Mouse (Mus musculus) midbrain, embryonic 13.5 days (tissue): Measurements from ENCODE around the gene Srp9. TPM values are rescaled to one million over a fixed set of nuclear protein-coding genes. Genes with fewer than 3 reads are reported as not detected.

Experiments used
- ATAC-seq: fragments of 200-750 bp; cut with Nextera tagmentation; 2 replicates; pipeline ENCODE4 v1.8.0; 2017; ENCODE audit warnings: mild to moderate bottlenecking, moderate TSS enrichment, moderate library complexity
- H3K27ac ChIP-seq: fragments of 300-500 bp; sonication (generic); 2 replicates; pipeline ENCODE4 v1.5.1; 2015; ENCODE audit warnings: inconsistent platforms, mild to moderate bottlenecking, moderate library complexity
- H3K27me3 ChIP-seq: fragments of 300-500 bp; sonication (generic); 2 replicates; pipeline ENCODE4 v1.6.1; 2015; ENCODE audit warnings: mild to moderate bottlenecking, inconsistent platforms
- H3K36me3 ChIP-seq: fragments of 300-500 bp; sonication (generic); 2 replicates; pipeline ENCODE4 v1.6.1; 2015; ENCODE audit warnings: mild to moderate bottlenecking, inconsistent platforms
- H3K4me1 ChIP-seq: fragments of 300-500 bp; sonication (generic); replicated peaks from 2 replicates; pipeline ENCODE4 v1.6.1; 2015; ENCODE audit warnings: inconsistent platforms
- H3K4me2 ChIP-seq: fragments of 300-500 bp; sonication (generic); replicated peaks from 2 replicates; pipeline ENCODE4 v1.6.1; 2015; ENCODE audit warnings: moderate library complexity, mild to moderate bottlenecking, inconsistent platforms
- H3K4me3 ChIP-seq: fragments of 300-500 bp; sonication (generic); replicated peaks from 2 replicates; pipeline ENCODE4 v1.5.1; 2015; ENCODE audit warnings: mild to moderate bottlenecking, inconsistent platforms
- H3K9ac ChIP-seq: fragments of 300-500 bp; sonication (generic); replicated peaks from 2 replicates; pipeline ENCODE4 v1.6.1; 2015; ENCODE audit warnings: mild to moderate bottlenecking, inconsistent platforms
- H3K9me3 ChIP-seq: fragments of 300-500 bp; sonication (generic); 2 replicates; pipeline ENCODE4 v1.6.1; 2016; ENCODE audit warnings: mild to moderate bottlenecking, inconsistent platforms
- WGBS: fragments of 180-500 bp; shearing (Covaris S2); methylation state at CpG from one replicate; pipeline ENCODE4 v1.1.7; 2015; 5-methylcytosine and 5-hydroxymethylcytosine counted together
- polyA plus RNA-seq: library from polyadenylated mRNA; unstranded; fragments of >200 nt; fragmentation: Nextera tagmentation; extraction: Ambion mirVana; gene quantifications from 2 replicates; pipeline ENCODE4 v1.2.1, GENCODE M21; 2015

Gene Srp9
- polyA plus RNA-seq, 1 experiment from 2014 or later: 135 TPM

DNA sequence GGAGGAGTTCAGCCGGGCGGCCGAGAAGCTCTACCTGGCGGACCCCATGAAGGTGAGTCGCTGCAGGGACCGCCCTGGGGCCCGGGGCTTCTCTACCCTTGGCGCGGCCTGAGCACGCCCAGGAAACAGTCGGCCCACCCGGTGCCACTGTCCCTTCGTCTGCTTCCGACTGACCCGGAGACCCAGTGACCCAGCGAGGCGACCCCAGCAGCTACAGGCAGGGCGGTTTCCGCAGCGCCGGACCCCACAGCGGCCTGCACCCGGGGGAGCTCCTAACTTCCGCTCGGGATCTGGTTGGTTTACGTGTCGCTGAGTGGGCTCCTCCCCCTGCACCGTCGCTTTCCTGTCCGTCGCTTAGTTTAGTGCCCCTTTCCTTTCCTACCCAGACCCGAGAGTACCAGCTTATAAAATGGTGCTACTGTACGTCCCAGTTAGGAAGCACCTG lies 409 bp downstream of the Srp9 start:
- Histone ChIP-seq H3K4me1 (peaks cover 28% of the 10 kb centered on the region), H3K9ac (peak overlapping the region; percentile 86), H3K27me3 (no peaks in the 10 kb centered on the region), H3K4me2 (peak overlapping the region; percentile 67), H3K36me3 (peaks cover 19% of the 10 kb centered on the region), H3K9me3 (no peaks in the 10 kb centered on the region), H3K27ac (peak overlapping the region; percentile 83), H3K4me3 (peak overlapping the region; percentile 91)
- WGBS: 0% methylated on average over 33 of the region's 33 CpGs
- peak; percentile 96 for ATAC-seq

DNA sequence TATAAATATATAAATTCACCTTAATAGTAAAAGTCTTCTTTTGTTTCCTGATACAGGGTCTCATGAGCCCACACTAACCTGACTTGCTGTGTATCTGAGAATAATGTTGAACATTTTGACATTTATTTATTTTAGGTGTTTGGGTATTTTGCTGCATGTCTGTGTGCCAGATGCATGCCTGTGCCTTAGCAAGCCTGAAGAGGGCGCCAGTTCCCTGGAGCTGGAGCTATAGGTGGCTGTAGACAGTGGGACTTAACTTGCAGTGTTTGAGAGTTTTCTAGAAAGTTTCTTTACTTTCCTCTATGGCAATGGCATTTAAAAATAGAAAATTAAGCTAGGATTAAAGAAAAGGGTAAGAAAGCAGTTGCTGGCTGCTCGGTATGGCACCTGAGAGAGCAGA lies 6.3 kb downstream of the Srp9 start:
- H3K9me3 ChIP-seq: no peaks in the 10 kb centered on the region
- H3K27me3 ChIP-seq: no peaks in the 10 kb centered on the region
- peaks cover 38% of the 10 kb centered on the region for H3K36me3 ChIP-seq
- 52% methylated on average over 2 of the region's 2 CpGs for WGBS
- H3K4me1 ChIP-seq: peaks cover 19% of the 10 kb centered on the region
- no peak for ATAC-seq
- no peak overlapping the region for H3K27ac ChIP-seq
- no peak overlapping the region for H3K9ac ChIP-seq
- H3K4me2 ChIP-seq: no peak overlapping the region
- H3K4me3 ChIP-seq: no peak overlapping the region

- H3K4me1 ChIP-seq: no peaks in the 10 kb centered on the region
- H3K36me3 ChIP-seq: peaks cover 4% of the 10 kb centered on the region
- 73% methylated on average over 28 of the region's 28 CpGs for WGBS
- H3K27me3 ChIP-seq: no peaks in the 10 kb centered on the region; the same call in 1 of the 2 replicates
- no peaks in the 10 kb centered on the region for H3K9me3 ChIP-seq
- no peak overlapping the region for H3K4me2 ChIP-seq
- no peak overlapping the region for H3K9ac ChIP-seq
- H3K27ac ChIP-seq: no peak overlapping the region
- H3K4me3 ChIP-seq: no peak overlapping the region
- ATAC-seq: no peak
These were observed 12.9 kb downstream of the Srp9 start for GRCm38 (mm10) chr1:182137204-182138125.

- H3K9ac ChIP-seq: no peak overlapping the region
- no peak for ATAC-seq
- no peaks in the 10 kb centered on the region for H3K36me3 ChIP-seq
- WGBS: 78% methylated on average over 8 of the region's 8 CpGs
- no peak overlapping the region for H3K4me3 ChIP-seq
- H3K27ac ChIP-seq: no peak overlapping the region
- H3K27me3 ChIP-seq: no peaks in the 10 kb centered on the region; the same call in 1 of the 2 replicates
- no peaks in the 10 kb centered on the region for H3K9me3 ChIP-seq
- H3K4me1 ChIP-seq: no peaks in the 10 kb centered on the region
- no peak overlapping the region for H3K4me2 ChIP-seq
These were observed 13.6 kb downstream of the Srp9 start for GRCm38 (mm10) chr1:182138172-182138571.

GRCm38 (mm10) chr1:182139937-182140336 lies 15.4 kb downstream of the Srp9 start:
- Histone ChIP-seq H3K9me3 (no peaks in the 10 kb centered on the region), H3K36me3 (no peaks in the 10 kb centered on the region), H3K27ac (no peak overlapping the region), H3K4me1 (no peaks in the 10 kb centered on the region), H3K4me3 (no peak overlapping the region), H3K9ac (no peak overlapping the region), H3K4me2 (peak overlapping the region; percentile 25; the same call in 1 of the 2 replicates), H3K27me3 (no peaks in the 10 kb centered on the region; the same call in 1 of the 2 replicates)
- ATAC-seq: peak; percentile 57
- 48% methylated on average over 9 of the region's 9 CpGs for WGBS

DNA sequence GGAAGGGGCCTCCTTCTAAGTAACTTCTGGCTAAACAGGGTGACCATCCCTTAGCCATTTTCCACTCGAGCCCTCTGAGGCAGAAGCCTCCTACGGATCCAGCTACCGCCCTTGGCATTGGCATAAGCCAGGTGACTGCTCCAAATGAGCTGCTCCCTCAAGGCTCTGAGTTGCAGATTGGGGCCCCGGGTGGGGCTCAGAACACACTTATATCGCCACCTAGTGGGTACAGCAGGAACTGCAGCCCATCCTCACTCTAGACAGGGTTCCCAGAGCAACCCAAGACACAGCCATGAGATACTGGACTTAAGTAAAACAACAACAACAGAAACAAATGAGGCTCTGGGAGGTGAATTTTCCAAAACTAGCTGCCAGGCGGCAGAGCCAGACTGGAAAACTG lies 15.8 kb downstream of the Srp9 start:
- Histone ChIP-seq H3K36me3 (no peaks in the 10 kb centered on the region), H3K4me3 (no peak overlapping the region), H3K4me1 (no peaks in the 10 kb centered on the region), H3K9me3 (no peaks in the 10 kb centered on the region), H3K27me3 (no peaks in the 10 kb centered on the region; the same call in 1 of the 2 replicates), H3K9ac (no peak overlapping the region), H3K27ac (no peak overlapping the region), H3K4me2 (peak overlapping the region; percentile 25; the same call in 1 of the 2 replicates)
- ATAC-seq: peak; percentile 77
- 4% methylated on average over 6 of the region's 6 CpGs for WGBS

- H3K9ac ChIP-seq: no peak overlapping the region
- 95% methylated on average over 13 of the region's 13 CpGs for WGBS
- H3K36me3 ChIP-seq: no peaks in the 10 kb centered on the region
- no peaks in the 10 kb centered on the region for H3K4me1 ChIP-seq
- ATAC-seq: no peak
- no peak overlapping the region for H3K4me2 ChIP-seq
- no peaks in the 10 kb centered on the region for H3K9me3 ChIP-seq
- no peak overlapping the region for H3K27ac ChIP-seq
- no peak overlapping the region for H3K4me3 ChIP-seq
- no peaks in the 10 kb centered on the region; the same call in 1 of the 2 replicates for H3K27me3 ChIP-seq
These were observed 18.2 kb downstream of the Srp9 start for GRCm38 (mm10) chr1:182142725-182143124.

- H3K4me3 ChIP-seq: no peak overlapping the region
- no peak overlapping the region for H3K27ac ChIP-seq
- no peaks in the 10 kb centered on the region for H3K36me3 ChIP-seq
- H3K4me2 ChIP-seq: no peak overlapping the region
- ATAC-seq: no peak
- H3K9ac ChIP-seq: no peak overlapping the region
- 77% methylated on average over 8 of the region's 8 CpGs for WGBS
- H3K27me3 ChIP-seq: no peaks in the 10 kb centered on the region; the same call in 1 of the 2 replicates
- H3K9me3 ChIP-seq: no peaks in the 10 kb centered on the region
- no peaks in the 10 kb centered on the region for H3K4me1 ChIP-seq
These were observed 18.8 kb downstream of the Srp9 start for GRCm38 (mm10) chr1:182143288-182143687.

GRCm38 (mm10) chr1:182145546-182145945 lies 21.0 kb downstream of the Srp9 start:
- H3K4me2 ChIP-seq: no peak overlapping the region
- no peaks in the 10 kb centered on the region for H3K4me1 ChIP-seq
- no peak for ATAC-seq
- no peak overlapping the region for H3K27ac ChIP-seq
- no peaks in the 10 kb centered on the region for H3K36me3 ChIP-seq
- H3K4me3 ChIP-seq: no peak overlapping the region
- WGBS: 60% methylated on average over 5 of the region's 5 CpGs
- H3K27me3 ChIP-seq: no peaks in the 10 kb centered on the region
- no peaks in the 10 kb centered on the region for H3K9me3 ChIP-seq
- H3K9ac ChIP-seq: no peak overlapping the region

GRCm38 (mm10) chr1:182148864-182149514 lies 24.5 kb downstream of the Srp9 start:
- H3K4me3 ChIP-seq: no peak overlapping the region
- H3K36me3 ChIP-seq: no peaks in the 10 kb centered on the region
- no peaks in the 10 kb centered on the region for H3K4me1 ChIP-seq
- WGBS: 80% methylated on average over 7 of the region's 7 CpGs
- no peak overlapping the region for H3K4me2 ChIP-seq
- no peak for ATAC-seq
- H3K27ac ChIP-seq: no peak overlapping the region
- no peaks in the 10 kb centered on the region for H3K27me3 ChIP-seq
- H3K9ac ChIP-seq: no peak overlapping the region
- H3K9me3 ChIP-seq: no peaks in the 10 kb centered on the region

DNA sequence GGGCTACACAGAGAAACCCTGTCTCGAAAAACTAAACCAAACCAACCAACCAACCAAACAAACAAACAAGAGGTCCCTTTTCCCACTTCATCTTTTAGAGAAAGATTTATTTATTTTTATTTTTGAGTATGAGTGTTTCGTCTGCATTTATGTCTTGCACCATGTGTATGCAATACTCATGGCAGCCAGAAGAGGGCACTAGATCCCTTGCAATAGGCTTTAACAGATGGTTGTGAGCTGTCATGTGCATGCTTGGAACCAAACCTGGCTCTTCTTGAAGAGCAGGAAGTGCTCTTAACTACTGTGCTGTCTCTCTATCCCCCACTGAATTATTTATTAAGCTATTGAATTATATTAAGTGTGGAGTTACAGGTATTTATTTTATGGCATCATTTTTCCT lies 25.4 kb downstream of the Srp9 start:
- no peaks in the 10 kb centered on the region for H3K4me1 ChIP-seq
- H3K4me3 ChIP-seq: no peak overlapping the region
- no peaks in the 10 kb centered on the region for H3K27me3 ChIP-seq
- no peaks in the 10 kb centered on the region for H3K9me3 ChIP-seq
- no peak overlapping the region for H3K27ac ChIP-seq
- 91% methylated on average over 2 of the region's 2 CpGs for WGBS
- no peak for ATAC-seq
- no peak overlapping the region for H3K4me2 ChIP-seq
- no peak overlapping the region for H3K9ac ChIP-seq
- no peaks in the 10 kb centered on the region for H3K36me3 ChIP-seq

DNA sequence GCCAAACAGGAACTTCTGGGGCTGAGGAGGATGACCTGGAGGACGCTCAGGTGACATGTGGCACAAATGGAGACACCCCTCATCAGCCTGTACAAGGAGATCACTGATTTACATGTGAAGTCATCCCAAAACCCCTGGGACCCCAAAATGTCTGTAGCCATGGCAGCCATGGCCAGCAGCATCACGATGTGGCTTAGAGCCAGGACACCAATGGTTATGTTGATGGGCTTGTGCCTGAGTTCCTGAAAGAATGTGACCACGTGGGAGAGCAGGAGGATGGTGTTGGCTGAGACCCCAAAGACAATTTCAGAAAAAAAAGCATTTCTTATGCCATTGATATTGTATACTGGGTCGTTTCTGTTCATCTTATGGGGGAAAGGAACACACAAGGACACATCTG lies 33.2 kb downstream of the Srp9 start:
- no peak overlapping the region for H3K4me2 ChIP-seq

More for the DNA sequence above, 33.2 kb downstream of the Srp9 start:
- Histone ChIP-seq H3K27ac (no peak overlapping the region), H3K27me3 (no peaks in the 10 kb centered on the region), H3K9ac (no peak overlapping the region), H3K4me1 (no peaks in the 10 kb centered on the region), H3K4me3 (no peak overlapping the region), H3K9me3 (no peaks in the 10 kb centered on the region), H3K36me3 (no peaks in the 10 kb centered on the region)
- 72% methylated on average over 4 of the region's 4 CpGs for WGBS
- no peak for ATAC-seq
